Mouse (Mus musculus) midbrain, embryonic 14.5 days (tissue): ENCODE results near the gene Fyn. TPM values are rescaled to one million over a fixed set of nuclear protein-coding genes. Genes with fewer than 3 reads are reported as not detected.

Experiments
- ATAC-seq: fragments of 200-750 bp; cut with Nextera tagmentation; 2 replicates; pipeline ENCODE4 v1.8.0; 2017; ENCODE audit warnings: moderate number of reproducible peaks, moderate library complexity; ENCODE audit not compliant: low FRiP score, low TSS enrichment
- DNase-seq: peaks from one replicate; pipeline ENCODE4 v3.0.0-alpha.2; 2015
- H3K27ac ChIP-seq: fragments of 300-500 bp; sonication (generic); replicated peaks from 2 replicates; pipeline ENCODE4 v1.5.1; 2014; ENCODE audit warnings: mild to moderate bottlenecking, low read depth, low read length, moderate library complexity
- H3K27me3 ChIP-seq: fragments of 300-500 bp; sonication (generic); 2 replicates; pipeline ENCODE4 v1.6.1; 2014; ENCODE audit warnings: low read length, control low read depth, mixed read lengths; ENCODE audit not compliant: control insufficient read depth, insufficient read depth
- H3K36me3 ChIP-seq: fragments of 300-500 bp; sonication (generic); 2 replicates; pipeline ENCODE4 v1.6.1; 2014; ENCODE audit warnings: low read length, control low read depth; ENCODE audit not compliant: control insufficient read depth, insufficient read depth
- H3K4me1 ChIP-seq: fragments of 300-500 bp; sonication (generic); 2 replicates; pipeline ENCODE4 v1.6.1; 2014; ENCODE audit warnings: mild to moderate bottlenecking, antibody characterized with exemption, low read length, control low read depth; ENCODE audit not compliant: control insufficient read depth, insufficient read depth
- H3K4me2 ChIP-seq: fragments of 300-500 bp; sonication (generic); 2 replicates; pipeline ENCODE4 v1.6.1; 2014; ENCODE audit warnings: mild to moderate bottlenecking, low read length, moderate library complexity
- H3K4me3 ChIP-seq: fragments of 300-500 bp; sonication (generic); replicated peaks from 2 replicates; pipeline ENCODE4 v1.5.1; 2014; ENCODE audit warnings: low read depth, low read length
- H3K9ac ChIP-seq: fragments of 300-500 bp; sonication (generic); replicated peaks from 2 replicates; pipeline ENCODE4 v1.6.1; 2014; ENCODE audit warnings: mild to moderate bottlenecking, low read length, moderate library complexity
- H3K9me3 ChIP-seq: fragments of 300-500 bp; sonication (generic); 2 replicates; pipeline ENCODE4 v1.6.1; 2016; ENCODE audit warnings: low read length, control low read depth, mixed read lengths; ENCODE audit not compliant: control insufficient read depth
- WGBS: fragments of 180-500 bp; shearing (Covaris S2); extraction: QIAGEN DNeasy Blood & Tissue Kit; methylation state at CpG from one replicate; pipeline ENCODE4 v1.1.7; 2014; 5-methylcytosine and 5-hydroxymethylcytosine counted together
- polyA plus RNA-seq: library from polyadenylated mRNA; unstranded; fragments of >200 nt; fragmentation: Nextera tagmentation; extraction: Ambion mirVana; gene quantifications from 2 replicates; pipeline ENCODE4 v1.2.1, GENCODE M21; 2014

Fyn gene
- polyA plus RNA-seq, 1 experiment from 2014 or later: 90.8 TPM

DNA sequence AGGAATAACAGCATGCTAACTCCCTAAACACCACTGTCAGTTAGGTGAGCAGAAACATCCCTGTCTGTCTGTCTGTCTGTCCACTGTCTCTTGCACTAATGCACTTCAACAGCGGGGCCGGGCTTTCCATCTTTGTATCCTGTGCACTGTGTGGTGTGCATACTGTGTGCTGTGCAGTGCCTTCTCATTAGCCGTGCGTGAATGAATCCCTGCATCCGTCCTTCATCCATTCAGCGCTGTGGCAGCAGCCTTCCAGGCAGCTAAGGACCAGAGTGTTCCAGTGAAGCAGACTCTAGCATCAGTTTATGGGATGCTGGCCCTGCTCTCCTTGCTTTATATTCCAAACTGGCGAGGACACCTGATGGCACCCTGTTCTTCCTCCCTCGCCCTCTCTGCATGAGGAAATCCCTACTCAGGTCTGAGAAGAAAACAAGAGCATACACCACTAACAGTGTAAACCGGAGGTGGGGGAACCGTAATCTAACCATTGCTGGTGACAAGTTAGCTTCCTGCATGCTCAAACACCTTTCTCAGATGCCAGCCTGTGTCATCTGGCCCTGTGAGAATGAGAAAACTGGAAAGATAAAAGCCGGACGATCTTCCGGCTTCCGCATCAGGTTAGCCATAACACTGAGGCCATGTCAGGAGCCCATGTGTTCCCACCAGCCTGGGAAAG is 119.2 kb downstream of the Fyn start:
- H3K9me3 ChIP-seq: no peaks in the 10 kb centered on the region
- H3K4me2 ChIP-seq: no peak overlapping the region
- H3K27ac ChIP-seq: no peak overlapping the region
- DNase-seq: no peak
- no peak overlapping the region for H3K4me3 ChIP-seq
- 75% methylated on average over 14 of the region's 14 CpGs for WGBS
- no peaks in the 10 kb centered on the region for H3K36me3 ChIP-seq
- no peak overlapping the region for H3K9ac ChIP-seq
- H3K27me3 ChIP-seq: no peaks in the 10 kb centered on the region
- peaks cover 27% of the 10 kb centered on the region for H3K4me1 ChIP-seq
- ATAC-seq: no peak

DNA sequence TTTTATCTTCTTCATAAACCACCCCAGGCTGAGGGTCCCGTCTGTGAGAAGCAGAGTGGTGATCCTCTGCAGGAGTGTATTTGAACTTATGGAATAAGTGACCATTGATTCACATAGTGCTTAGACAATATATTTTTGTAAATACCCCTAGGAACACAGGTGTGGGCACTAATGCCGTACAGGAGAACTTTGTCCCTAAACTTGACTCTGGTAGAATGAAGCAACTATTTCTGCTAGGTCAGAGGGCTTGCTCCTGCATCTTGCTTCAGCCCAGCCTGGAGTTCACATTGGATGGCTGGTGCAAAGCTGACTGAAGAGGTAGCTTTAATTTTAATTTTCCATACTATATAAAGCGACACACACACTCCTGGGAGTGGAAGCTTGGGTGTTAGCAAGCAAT is 119.9 kb downstream of the Fyn start:
- no peak overlapping the region for H3K27ac ChIP-seq
- no peak overlapping the region for H3K4me3 ChIP-seq
- no peak overlapping the region for H3K9ac ChIP-seq
- DNase-seq: no peak
- H3K4me2 ChIP-seq: no peak overlapping the region
- H3K27me3 ChIP-seq: no peaks in the 10 kb centered on the region
- H3K9me3 ChIP-seq: no peaks in the 10 kb centered on the region
- ATAC-seq: no peak
- H3K36me3 ChIP-seq: no peaks in the 10 kb centered on the region
- 90% methylated on average over 3 of the region's 3 CpGs for WGBS
- peaks cover 27% of the 10 kb centered on the region for H3K4me1 ChIP-seq

GRCm38 (mm10) chr10:39488956-39489355 is 120.3 kb downstream of the Fyn start:
- Histone ChIP-seq H3K27me3 (no peaks in the 10 kb centered on the region), H3K9me3 (no peaks in the 10 kb centered on the region), H3K4me3 (no peak overlapping the region), H3K4me1 (peaks cover 26% of the 10 kb centered on the region), H3K9ac (no peak overlapping the region), H3K36me3 (no peaks in the 10 kb centered on the region), H3K4me2 (no peak overlapping the region), H3K27ac (no peak overlapping the region)
- DNase-seq: no peak
- ATAC-seq: no peak
- 91% methylated on average over 3 of the region's 3 CpGs for WGBS

- peaks cover 10% of the 10 kb centered on the region for H3K4me1 ChIP-seq
- ATAC-seq: no peak
- 83% methylated on average over 9 of the region's 9 CpGs for WGBS
These were observed 121.9 kb downstream of the Fyn start for GRCm38 (mm10) chr10:39490349-39491121.

DNA sequence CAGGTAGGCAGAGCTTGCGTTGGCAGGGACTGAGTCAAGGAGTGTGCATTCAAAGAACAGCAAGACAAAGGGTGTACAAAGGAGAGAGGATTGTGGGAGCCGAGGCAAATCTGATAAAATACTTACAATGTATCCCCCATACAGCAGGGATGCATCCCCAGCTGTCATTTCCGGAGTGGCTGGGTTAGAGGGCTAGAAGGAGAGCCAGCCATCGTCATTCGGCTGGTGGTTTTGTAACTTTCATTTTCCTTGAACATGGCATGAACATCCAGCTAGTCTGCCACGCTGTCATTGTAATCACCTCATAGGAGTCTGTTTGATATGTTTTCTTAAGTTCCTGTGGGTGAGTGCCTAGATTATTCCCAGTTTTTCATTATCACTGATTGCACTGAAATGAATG is 123.5 kb downstream of the Fyn start:
- WGBS: 66% methylated on average over 6 of the region's 6 CpGs
- H3K27ac ChIP-seq: no peak overlapping the region

More at GRCm38 (mm10) chr10:39490349-39491121, 121.9 kb downstream of the Fyn start:
- no peak overlapping the region for H3K4me2 ChIP-seq
- H3K27ac ChIP-seq: no peak overlapping the region
- H3K36me3 ChIP-seq: no peaks in the 10 kb centered on the region
- no peaks in the 10 kb centered on the region for H3K9me3 ChIP-seq
- DNase-seq: no peak
- H3K4me3 ChIP-seq: no peak overlapping the region
- no peaks in the 10 kb centered on the region for H3K27me3 ChIP-seq
- H3K9ac ChIP-seq: no peak overlapping the region

GRCm38 (mm10) chr10:39493007-39493406 is 124.4 kb downstream of the Fyn start:
- Histone ChIP-seq H3K9me3 (no peaks in the 10 kb centered on the region), H3K27ac (no peak overlapping the region), H3K4me2 (no peak overlapping the region), H3K4me3 (no peak overlapping the region), H3K36me3 (no peaks in the 10 kb centered on the region), H3K9ac (no peak overlapping the region), H3K4me1 (peaks cover 6% of the 10 kb centered on the region), H3K27me3 (no peaks in the 10 kb centered on the region)
- DNase-seq (no peak), ATAC-seq (no peak)
- 98% methylated on average over 3 of the region's 3 CpGs for WGBS

More for the DNA sequence above, 123.5 kb downstream of the Fyn start:
- no peaks in the 10 kb centered on the region for H3K36me3 ChIP-seq
- no peaks in the 10 kb centered on the region for H3K27me3 ChIP-seq
- ATAC-seq (no peak), DNase-seq (no peak)
- no peak overlapping the region for H3K4me3 ChIP-seq
- H3K4me1 ChIP-seq: peaks cover 2% of the 10 kb centered on the region; the same call in 1 of the 2 replicates
- H3K9me3 ChIP-seq: no peaks in the 10 kb centered on the region
- H3K4me2 ChIP-seq: no peak overlapping the region
- no peak overlapping the region for H3K9ac ChIP-seq

DNA sequence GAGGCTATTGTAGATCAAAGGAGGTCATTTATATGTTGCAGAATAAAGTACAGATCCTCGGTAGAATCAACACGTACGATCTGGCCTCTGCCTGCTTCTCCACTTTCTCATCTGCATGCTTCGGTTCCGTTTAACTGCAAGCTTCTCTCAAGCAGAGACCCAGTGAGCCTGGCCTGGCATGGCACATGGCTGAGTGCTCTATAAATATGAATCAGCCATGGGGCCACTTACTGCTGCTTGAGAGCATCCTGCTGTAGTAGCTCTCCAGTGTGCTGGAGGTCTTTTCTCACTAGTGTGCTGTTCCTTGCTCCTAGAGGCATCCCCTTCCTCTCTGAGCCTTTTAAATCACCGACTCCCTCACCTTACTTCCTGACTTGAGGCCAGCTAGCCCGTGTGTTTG is 130.0 kb downstream of the Fyn start:
- H3K4me2 ChIP-seq: no peak overlapping the region
- H3K4me3 ChIP-seq: no peak overlapping the region
- H3K27ac ChIP-seq: peak overlapping the region; percentile 66
- no peaks in the 10 kb centered on the region for H3K36me3 ChIP-seq
- WGBS: 50% methylated on average over 7 of the region's 7 CpGs
- no peaks in the 10 kb centered on the region for H3K27me3 ChIP-seq
- H3K9me3 ChIP-seq: no peaks in the 10 kb centered on the region
- peaks cover 43% of the 10 kb centered on the region for H3K4me1 ChIP-seq
- H3K9ac ChIP-seq: no peak overlapping the region
- DNase-seq: no peak
- ATAC-seq: no peak

DNA sequence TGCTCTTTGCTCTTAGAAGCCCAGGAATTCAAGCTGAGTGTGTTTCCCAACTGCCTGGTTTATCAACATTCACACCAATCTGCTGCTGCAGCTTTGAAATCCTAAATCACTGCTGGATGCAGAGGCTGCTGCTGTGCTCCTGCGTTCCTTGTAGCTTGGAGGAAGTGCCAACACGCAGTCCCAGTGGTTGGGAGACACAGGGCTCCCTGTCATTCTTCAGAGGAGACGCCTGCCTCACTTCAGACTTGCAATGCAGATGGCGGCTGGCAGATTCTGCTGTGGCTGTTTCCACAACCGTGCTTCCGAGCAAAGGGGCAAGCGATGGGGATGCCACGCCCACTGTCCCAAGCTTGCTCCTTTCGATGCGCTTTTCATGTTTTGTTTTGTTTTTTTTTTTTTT is 132.9 kb downstream of the Fyn start:
- Histone ChIP-seq H3K36me3 (no peaks in the 10 kb centered on the region), H3K4me2 (no peak overlapping the region), H3K9me3 (no peaks in the 10 kb centered on the region), H3K9ac (peak overlapping the region; percentile 18; the same call in 1 of the 2 replicates), H3K27ac (peak overlapping the region; percentile 75), H3K4me1 (peaks cover 64% of the 10 kb centered on the region), H3K27me3 (no peaks in the 10 kb centered on the region), H3K4me3 (no peak overlapping the region)
- ATAC-seq (no peak), DNase-seq (peak; percentile 58)
- 55% methylated on average over 10 of the region's 10 CpGs for WGBS
